Comparison of ENCODE assay signal across 21 mouse cellular contexts in the genomic region with DNA sequence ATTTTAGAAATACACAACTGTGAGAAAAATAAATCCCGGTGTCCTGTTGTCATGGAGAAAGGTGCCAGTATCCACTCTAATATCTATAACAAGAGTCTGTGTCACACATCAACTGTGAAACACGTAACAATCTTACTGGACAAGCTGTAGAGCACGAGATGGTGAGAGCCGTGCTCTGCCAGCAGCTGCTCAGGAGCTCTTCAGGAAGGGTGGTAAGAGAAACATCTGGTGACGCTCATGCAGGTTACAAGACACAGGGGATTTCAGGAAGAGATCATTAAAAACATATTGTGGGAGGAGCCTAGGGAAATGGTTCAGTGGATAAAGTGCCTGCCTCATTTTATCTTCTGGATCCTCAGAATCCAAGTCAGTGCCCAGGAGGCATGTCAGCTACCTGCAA.
A peak's percentile ranks its signal among the peaks of the same experiment; 100 is the strongest.
DNase-seq lines count a peak whose midpoint lies in the region; ATAC-seq and TF ChIP-seq lines count a peak whose summit lies in the region.
"Had no signal": no experiment of that assay in that cellular context is flagged by ENCODE, and none has a peak within 500 bp of the region (broad histone marks: within the 10 kb centered on the region; RNA-seq: fewer than 3 reads in every experiment).

No protein-coding gene starts in this region.

- peaks cover 14% of the 10 kb centered on the region; the same call in 1 of the 2 replicates for H3K4me1 ChIP-seq in lung, embryonic 14.5 days (ENCODE audit: insufficient read depth)
- H3K4me1 ChIP-seq in midbrain, embryonic 11.5 days (ENCODE audit: control insufficient read depth, insufficient read depth, low read length), result no peaks in the 10 kb centered on the region
- no peaks in the 10 kb centered on the region for H3K4me1 ChIP-seq in midbrain, embryonic 15.5 days

- ATAC-seq in lung, embryonic 14.5 days (ENCODE audit: insufficient read depth), result no peak
- no peak for ATAC-seq in midbrain, embryonic 11.5 days (ENCODE audit: low FRiP score)
- no peak for ATAC-seq in midbrain, embryonic 15.5 days (replicated peaks)
- ATAC-seq: activated CD4-positive, CD25-positive, alpha-beta regulatory T cell, adult 4 months; CD4-positive, CD25-positive, alpha-beta regulatory T cell, adult 4 months; Patski had no signal

- no peak overlapping the region for H3K4me2 ChIP-seq in lung, embryonic 14.5 days
- no peak overlapping the region for H3K4me2 ChIP-seq in midbrain, embryonic 11.5 days
- no peak overlapping the region for H3K4me2 ChIP-seq in midbrain, embryonic 15.5 days

- no peak overlapping the region for H3K9ac ChIP-seq in lung, embryonic 14.5 days
- H3K9ac ChIP-seq in midbrain, embryonic 11.5 days (ENCODE audit: low read length), result no peak overlapping the region
- H3K9ac ChIP-seq in midbrain, embryonic 15.5 days, result no peak overlapping the region

- H3K4me3 ChIP-seq in lung, embryonic 14.5 days (ENCODE audit: low read depth, low read length), result no peak overlapping the region
- no peak overlapping the region for H3K4me3 ChIP-seq in midbrain, embryonic 11.5 days (ENCODE audit: low read depth, low read length)
- H3K4me3 ChIP-seq in midbrain, embryonic 15.5 days, result no peak overlapping the region

- intact Hi-C loops in heart, postnatal 10 days (cut with DNase I), result no loop called here

- 71% methylated on average over 5 of the region's 5 CpGs for WGBS in lung, embryonic 14.5 days
- WGBS in midbrain, embryonic 11.5 days, result 85% methylated on average over 5 of the region's 5 CpGs
- 93% methylated on average over 5 of the region's 5 CpGs for WGBS in midbrain, embryonic 15.5 days

- DNase-seq in heart, adult 11 months, result peak; percentile 60
- DNase-seq in heart, postnatal 10 days, result no peak
- DNase-seq in lung, embryonic 14.5 days, result no peak
- DNase-seq in lung, postnatal 4 days, result no peak
- peak; percentile 62 for DNase-seq in midbrain, embryonic 11.5 days (ENCODE audit: low spot score, missing footprints)
- DNase-seq: adrenal gland, adult 2 months; adrenal gland, adult 8-10 months; adrenal gland, postnatal 10 days; adrenal gland, postnatal 14 days; adrenal gland, postnatal 25 days; adrenal gland, postnatal 36 days; B cell, adult 2 months; cerebellum, adult 11 months; cerebellum, adult 11-12 months; cerebellum, adult 18-20 months had no signal

- TF ChIP-seq CTCF in lung, embryonic 14.5 days (IDR thresholded peaks at IDR 0.05; ENCODE audit: low read depth), result no peak

- H3K27me3 ChIP-seq in lung, embryonic 14.5 days (ENCODE audit: insufficient read depth, low read length), result no peaks in the 10 kb centered on the region
- no peaks in the 10 kb centered on the region for H3K27me3 ChIP-seq in midbrain, embryonic 11.5 days (ENCODE audit: control insufficient read depth, insufficient read depth, low read length)
- no peaks in the 10 kb centered on the region for H3K27me3 ChIP-seq in midbrain, embryonic 15.5 days (replicated peaks)
- H3K27me3 ChIP-seq: CH12.LX, Patski had no signal

- no peaks in the 10 kb centered on the region for H3K9me3 ChIP-seq in lung, embryonic 14.5 days (ENCODE audit: low read depth, low read length)
- no peaks in the 10 kb centered on the region for H3K9me3 ChIP-seq in midbrain, embryonic 11.5 days (ENCODE audit: control insufficient read depth, low read length)
- no peaks in the 10 kb centered on the region for H3K9me3 ChIP-seq in midbrain, embryonic 15.5 days

- no peaks in the 10 kb centered on the region for H3K36me3 ChIP-seq in lung, embryonic 14.5 days (ENCODE audit: insufficient read depth)
- no peaks in the 10 kb centered on the region for H3K36me3 ChIP-seq in midbrain, embryonic 11.5 days (ENCODE audit: control insufficient read depth, insufficient read depth, low read length)
- no peaks in the 10 kb centered on the region for H3K36me3 ChIP-seq in midbrain, embryonic 15.5 days (replicated peaks)
- H3K36me3 ChIP-seq: G1E had no signal

- H3K27ac ChIP-seq in lung, embryonic 14.5 days (ENCODE audit: low read depth), result peak overlapping the region; percentile 67; the same call in 1 of the 2 replicates
- H3K27ac ChIP-seq in midbrain, embryonic 11.5 days (ENCODE audit: low read depth, low read length), result no peak overlapping the region
- no peak overlapping the region for H3K27ac ChIP-seq in midbrain, embryonic 15.5 days

Comparison
In these comparisons a context has a peak if more than half of its experiments do, and no peak if none do; other contexts are left out.
1. DNase-seq: peak in heart, adult 11 months (single experiment) and midbrain, embryonic 11.5 days (single experiment); none in heart, postnatal 10 days (0 of 2), lung, embryonic 14.5 days (single experiment) and lung, postnatal 4 days (0 of 2).